Mouse (Mus musculus) activated CD4-positive, CD25-positive, alpha-beta regulatory T cell, adult 4 months (primary cell): Measurements from ENCODE around the gene Map4k1. TPM values are rescaled to one million over a fixed set of nuclear protein-coding genes. Genes with fewer than 3 reads are reported as not detected.
A peak's percentile ranks its signal among the peaks of the same experiment; 100 is the strongest.

Source experiments
- ATAC-seq: one replicate; pipeline ENCODE4 v1.8.0; 2017
- polyA plus RNA-seq, 2 experiments: library from polyadenylated mRNA; unstranded; fragments of 100-300 nt; shearing (Covaris generic); gene quantifications; one replicate each; pipeline ENCODE4 v1.2.1; 2017

Map4k1 gene
- polyA plus RNA-seq = 100 to 1,000 TPM in 1 of 2 experiments, 10 to 100 TPM in 1; 88.8 to 120 TPM

DNA sequence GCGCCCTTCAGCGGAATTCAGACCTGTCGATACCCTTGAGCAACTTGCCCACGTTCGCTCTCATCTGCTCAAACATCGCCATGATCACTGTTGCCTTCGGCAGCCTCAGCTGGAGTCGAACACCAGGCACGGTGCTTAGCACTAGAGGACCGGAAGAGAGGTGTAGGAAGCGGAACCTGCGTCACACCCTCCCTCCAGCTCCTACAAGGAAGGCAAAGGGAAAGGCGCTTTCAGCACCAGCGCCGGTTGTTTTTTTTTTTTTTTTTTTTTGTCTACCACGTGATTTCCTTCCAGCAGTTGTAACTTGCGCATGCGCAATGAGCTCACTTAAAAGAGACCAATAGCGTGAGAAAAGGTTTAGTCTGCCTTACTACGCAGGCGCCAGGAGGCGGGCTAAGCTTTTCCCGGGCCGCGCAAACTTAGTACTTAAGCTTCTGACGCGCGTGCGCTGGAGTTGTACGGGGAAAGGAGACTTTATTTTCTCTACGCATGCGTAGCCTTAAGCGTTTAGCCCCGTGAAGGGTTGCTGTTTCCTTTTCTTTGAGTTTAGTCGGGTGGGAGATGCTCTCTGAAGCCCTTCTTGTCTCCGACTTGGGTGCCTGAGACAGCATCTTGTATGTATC lies at the start of gene Map4k1, which contains the start of gene Eif3k:
Gene Map4k1, plus strand, starts transcription at position 400 of the 623 bp plus-strand sequence.
Gene Eif3k, minus strand, starts transcription at position 214 of the 623 bp plus-strand sequence.
- peak; percentile 75 for ATAC-seq

DNA sequence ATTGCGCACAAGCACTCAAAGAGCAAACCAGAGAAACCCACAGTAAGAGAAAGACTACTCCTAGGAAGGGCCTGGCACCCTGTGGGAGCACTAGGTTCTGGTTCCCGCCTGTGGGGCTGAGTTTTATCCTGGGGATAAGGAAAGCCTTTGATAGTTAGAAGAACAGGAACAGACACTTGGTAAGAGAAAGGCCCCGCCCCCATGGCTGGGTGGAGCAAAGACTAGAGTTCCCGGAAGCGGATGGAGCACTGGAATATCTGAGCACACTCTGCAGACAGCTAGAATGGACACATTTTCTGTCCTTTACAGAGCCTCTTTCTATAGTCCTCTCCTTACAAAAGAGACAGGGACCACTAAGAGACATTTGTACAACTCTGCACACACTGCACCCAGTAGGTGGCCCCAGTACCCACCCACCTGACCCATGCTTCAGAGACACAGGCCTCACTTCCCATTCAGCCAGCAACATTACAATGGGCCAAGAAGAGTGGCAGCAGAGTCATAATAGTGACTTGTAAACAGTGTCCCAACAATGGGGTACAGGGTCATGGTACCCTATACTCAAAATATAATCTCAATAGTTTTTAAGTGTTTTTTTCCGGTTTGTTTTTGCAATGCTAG lies 49.3 kb upstream of the Map4k1 start:
- no peak for ATAC-seq

GRCm38 (mm10) chr7:28933825-28934224 lies 48.0 kb upstream of the Map4k1 start:
- ATAC-seq = no peak

DNA sequence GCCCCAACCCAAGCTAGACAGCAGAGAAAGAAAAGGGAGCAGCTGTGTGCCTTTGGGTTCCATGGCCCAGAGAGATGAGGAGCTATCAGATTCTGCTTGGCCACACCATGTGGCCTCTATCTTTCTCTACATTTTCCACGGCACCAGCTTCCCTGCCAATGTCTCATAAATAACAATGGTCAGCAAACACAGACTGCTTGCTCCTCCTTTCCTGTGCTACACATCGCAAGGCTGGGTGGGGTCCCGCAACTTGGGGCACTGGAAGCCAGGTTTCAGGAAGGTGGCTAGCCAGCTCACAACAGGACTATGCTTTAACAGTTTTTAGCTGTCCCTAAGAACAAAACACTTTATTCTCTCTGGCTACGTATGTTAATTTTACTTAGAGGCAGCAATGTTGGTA lies 45.1 kb upstream of the Map4k1 start:
- ATAC-seq = no peak

DNA sequence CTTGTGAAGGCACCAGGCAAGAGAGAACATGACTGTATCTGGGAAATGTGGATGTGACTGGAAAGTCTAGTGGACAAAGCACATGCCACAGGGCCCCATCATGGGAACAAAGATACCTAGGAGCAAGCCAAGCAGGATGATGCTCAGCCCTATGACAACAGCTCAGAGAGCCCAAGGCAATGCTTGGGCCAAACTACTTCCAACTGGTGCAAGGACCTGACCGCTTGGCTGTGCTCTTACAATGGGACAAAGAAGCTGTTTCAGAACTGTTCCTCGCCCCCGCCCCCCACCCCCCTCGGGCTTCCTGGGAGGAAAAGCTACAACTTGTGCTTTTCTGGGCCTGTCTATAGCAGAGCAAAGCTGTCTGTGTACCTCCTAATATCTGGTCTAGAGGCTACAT lies 43.2 kb upstream of the Map4k1 start:
- ATAC-seq = no peak

DNA sequence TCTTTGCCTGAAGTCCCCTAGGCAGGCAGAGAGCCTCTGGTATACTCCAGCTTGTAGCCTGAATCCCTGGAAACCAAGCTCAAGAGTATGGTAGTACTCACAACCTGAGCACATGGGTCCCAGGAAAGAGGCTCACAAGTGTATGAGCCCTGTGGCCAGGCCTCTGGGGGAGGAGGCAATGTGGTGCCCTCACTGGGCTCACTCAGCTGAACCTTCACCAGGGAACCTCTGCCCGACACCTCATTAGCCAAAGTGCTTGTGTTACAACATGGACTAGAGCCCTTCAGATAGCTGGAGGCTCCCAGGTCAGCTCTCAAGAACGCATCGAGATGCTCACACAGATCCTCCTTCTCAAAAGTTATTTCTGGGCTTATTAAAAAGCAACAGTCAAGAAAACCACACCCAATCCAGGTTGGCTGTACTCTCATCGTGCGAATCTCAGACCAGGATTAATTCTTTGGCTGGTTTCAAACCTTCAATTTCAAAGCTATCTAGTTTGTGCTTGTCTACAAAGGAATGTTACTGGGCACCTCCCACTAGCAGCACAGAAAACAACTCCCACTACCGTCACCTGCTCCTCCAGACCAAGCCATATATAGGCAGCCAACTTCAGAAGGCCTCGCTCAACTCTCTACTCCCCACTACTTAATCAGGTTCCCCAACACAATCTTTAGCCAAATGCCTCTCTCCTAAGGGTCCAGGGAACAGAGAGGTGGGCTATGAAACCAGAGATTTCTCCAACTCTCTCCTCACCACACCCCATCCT lies 42.2 kb upstream of the Map4k1 start:
- ATAC-seq = no peak

GRCm38 (mm10) chr7:28941129-28941528 lies 40.7 kb upstream of the Map4k1 start:
- no peak for ATAC-seq

GRCm38 (mm10) chr7:28941542-28941941 lies 40.3 kb upstream of the Map4k1 start:
- ATAC-seq = no peak

GRCm38 (mm10) chr7:28943451-28944180 lies 38.2 kb upstream of the Map4k1 start:
- peak; percentile 41 for ATAC-seq

DNA sequence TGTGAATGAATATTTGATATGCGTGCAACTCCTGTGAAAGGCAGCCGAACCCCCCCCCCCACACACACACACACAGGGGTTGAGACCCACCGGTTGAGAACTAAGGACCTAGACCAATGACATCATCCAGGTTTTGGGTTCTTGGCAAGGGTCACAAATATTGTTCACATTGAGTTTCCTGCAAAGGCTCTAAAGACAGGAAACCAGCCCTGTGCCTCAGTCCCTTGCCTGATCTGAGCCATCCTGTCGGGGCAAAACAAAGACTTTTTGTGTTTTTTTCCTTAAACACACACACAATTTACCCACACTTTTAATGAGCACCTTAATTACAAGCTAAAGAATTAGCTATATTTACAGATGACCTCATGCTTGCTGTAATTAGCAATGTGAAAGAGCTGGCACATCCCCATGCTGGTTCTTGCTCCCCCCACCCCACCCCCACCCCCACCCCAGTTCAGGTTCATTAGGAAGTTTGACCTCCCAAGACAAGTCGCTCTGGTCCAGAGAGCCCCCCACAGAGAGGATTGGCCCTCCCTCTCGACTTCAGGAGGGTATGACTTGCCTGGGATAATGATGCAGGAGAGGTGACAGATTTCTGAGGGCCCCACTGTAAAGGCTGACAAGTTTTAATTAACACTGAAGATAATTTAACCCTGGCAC lies 37.0 kb upstream of the Map4k1 start:
- ATAC-seq = peak; percentile 67

- ATAC-seq = no peak
Observed at GRCm38 (mm10) chr7:28945416-28946270, 36.2 kb upstream of the Map4k1 start.

- no peak for ATAC-seq
Observed at GRCm38 (mm10) chr7:28946271-28946610, 35.6 kb upstream of the Map4k1 start.

- ATAC-seq = no peak
Observed at GRCm38 (mm10) chr7:28948746-28949145, 33.1 kb upstream of the Map4k1 start.

GRCm38 (mm10) chr7:28949298-28949697 lies 32.6 kb upstream of the Map4k1 start:
- ATAC-seq = no peak

DNA sequence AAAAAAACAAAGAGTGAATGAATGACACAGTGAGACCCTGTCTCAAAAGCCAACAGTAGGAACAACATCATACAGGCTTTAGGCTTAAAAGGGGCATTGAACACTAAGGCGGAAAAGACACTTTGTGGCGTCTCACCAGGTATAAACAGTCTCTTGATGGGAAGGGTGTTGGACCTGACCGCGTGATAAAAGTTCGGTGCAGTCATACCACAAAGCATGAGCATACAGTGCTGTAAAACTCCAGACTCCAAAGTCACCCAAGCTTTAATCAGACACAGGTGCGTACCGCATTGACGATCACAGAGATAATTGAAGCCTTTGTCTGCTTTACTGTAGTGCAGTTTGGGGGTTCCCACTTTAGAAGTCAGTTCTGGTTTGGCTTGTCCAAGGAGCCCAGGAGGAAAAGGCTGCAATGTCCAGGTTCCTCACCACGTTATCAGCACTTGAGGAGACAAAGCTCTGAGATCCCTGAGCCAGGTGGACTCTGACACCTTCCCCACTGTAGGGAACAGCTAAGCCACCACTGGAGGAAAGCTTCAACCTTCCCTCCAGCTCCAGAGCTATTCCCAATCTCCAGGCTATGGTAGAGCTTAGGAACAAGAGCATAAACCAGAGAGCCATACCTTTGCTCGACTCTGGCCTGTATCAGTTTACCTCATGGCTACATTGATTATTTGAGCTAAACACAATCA lies 31.4 kb upstream of the Map4k1 start:
- ATAC-seq = no peak

DNA sequence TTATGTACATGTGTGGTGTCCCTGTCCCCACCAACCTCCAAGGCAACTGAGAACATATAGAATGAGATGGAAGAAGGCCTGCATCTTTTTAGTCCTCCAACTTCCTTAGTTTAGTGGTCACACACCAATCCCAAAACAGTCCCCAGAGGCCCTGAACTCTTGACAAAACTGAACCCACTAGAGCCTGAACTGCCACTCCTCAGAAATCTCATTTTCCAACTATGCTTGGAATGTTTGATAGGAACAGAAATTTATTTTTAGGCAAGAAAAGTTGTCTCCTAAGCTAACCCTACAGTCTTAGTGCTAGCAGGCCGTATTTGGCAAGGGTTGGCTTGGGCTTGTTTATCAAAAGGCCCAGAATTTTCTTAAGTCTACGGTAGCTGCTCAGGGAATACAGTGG lies 30.1 kb upstream of the Map4k1 start:
- ATAC-seq = no peak

DNA sequence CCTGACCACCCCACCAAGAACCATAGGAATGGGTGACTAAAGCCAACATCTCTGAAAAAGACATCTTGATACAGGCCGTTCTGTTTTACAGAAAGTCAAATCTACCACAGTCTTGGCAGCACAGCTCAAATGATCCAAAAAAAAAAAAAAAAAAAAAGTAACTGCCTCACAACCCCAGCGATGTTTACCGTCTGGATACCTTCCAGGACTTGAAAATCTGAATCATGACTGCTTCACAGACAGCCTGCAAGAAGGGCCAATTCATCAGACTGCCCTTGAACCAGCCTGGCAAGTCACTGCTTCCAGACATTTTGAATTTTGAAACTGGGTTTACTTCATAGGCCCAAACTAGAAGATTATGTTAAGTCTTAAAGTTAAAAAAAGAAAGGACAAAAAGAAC lies 29.1 kb upstream of the Map4k1 start:
- no peak for ATAC-seq

DNA sequence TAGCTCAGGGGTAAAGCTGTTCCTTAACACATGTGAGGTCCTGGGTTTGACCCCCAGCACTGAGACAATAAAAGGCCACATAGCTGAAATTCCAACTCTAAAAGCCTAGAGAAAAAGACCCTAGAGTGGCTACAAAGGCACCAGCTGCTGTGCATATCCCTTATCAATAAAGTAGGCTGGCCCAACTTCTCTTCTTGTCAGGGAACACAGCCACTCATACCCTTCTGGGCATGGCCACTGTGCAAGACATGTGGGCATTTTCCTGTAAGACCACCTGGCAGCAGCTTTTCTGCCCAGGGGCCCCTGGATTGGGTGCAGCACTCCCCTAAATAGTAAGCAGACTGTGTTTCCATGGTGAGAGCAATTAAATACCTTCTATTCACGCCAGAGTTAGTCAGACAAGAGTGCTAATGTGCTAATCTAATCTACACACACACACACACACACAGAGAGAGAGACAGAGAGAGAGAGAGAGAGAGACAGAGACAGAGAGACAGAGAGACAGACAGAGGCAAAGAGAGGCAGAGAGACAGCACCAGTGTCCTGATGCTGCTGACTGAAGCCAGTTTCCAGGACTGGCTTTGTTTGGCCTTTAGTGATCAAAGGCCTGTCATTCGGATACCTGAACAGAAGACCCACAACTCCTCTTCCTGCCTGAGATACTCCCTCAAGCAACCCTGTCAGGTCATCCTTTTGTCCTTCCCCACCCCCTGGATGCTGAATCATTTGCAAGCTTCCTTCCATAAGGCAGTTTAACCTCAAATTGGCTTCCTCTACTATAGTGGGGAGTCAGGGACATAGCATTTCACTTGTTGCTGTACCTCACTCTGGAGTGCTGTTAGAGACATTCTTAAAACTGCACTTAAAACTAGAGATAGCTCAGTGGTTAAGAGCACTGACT lies 28.1 kb upstream of the Map4k1 start:
- ATAC-seq = no peak

- ATAC-seq = no peak
Observed at GRCm38 (mm10) chr7:28954773-28955172, 27.1 kb upstream of the Map4k1 start.
